Mouse (Mus musculus) adrenal gland, postnatal 36 days (tissue): ENCODE measurements around the gene Surf1. TPM values are rescaled to one million over a fixed set of nuclear protein-coding genes. Genes with fewer than 3 reads are reported as not detected.
"Not testable (repeated sequence)": the region's sequence is repeated elsewhere in the genome, so short reads cannot be mapped to it uniquely, and the experiment has no call there.

Experiments
- DNase-seq, 2 experiments: peaks; one replicate each; pipeline ENCODE4 v3.0.0; 2021; ENCODE audit warnings: mixed read lengths in 1 of 2
- total RNA-seq, 2 experiments: library from RNA; stranded (reverse); gene quantifications; 2 replicates each; pipeline ENCODE4 v1.2.3; 2021

Surf1 gene
- total RNA-seq, 2 experiments from 2014 or later: 99.3 to 120 TPM

GRCm38 (mm10) chr2:26900731-26901130 lies 15.6 kb downstream of the Surf1 start:
- no peak for DNase-seq

- no peak for DNase-seq
These were observed 20.4 kb downstream of the Surf1 start for GRCm38 (mm10) chr2:26895898-26896297.

GRCm38 (mm10) chr2:26886170-26886569 lies 30.2 kb downstream of the Surf1 start:
- DNase-seq: not testable (repeated sequence)

GRCm38 (mm10) chr2:26885541-26885940 lies 30.8 kb downstream of the Surf1 start:
- not testable (repeated sequence) for DNase-seq

- DNase-seq: no peak
These were observed 37.8 kb downstream of the Surf1 start for GRCm38 (mm10) chr2:26878571-26878970.

- no peak for DNase-seq
These were observed 45.7 kb downstream of the Surf1 start for GRCm38 (mm10) chr2:26870666-26871065.

- DNase-seq: no peak
These were observed 51.5 kb downstream of the Surf1 start, which contains the start of gene Abo for GRCm38 (mm10) chr2:26864879-26865278. Abo (minus strand) TSS chr2:26864979.

Other genes starting within 250 kb of the Surf1 start
- not detected for gene Lcn4, start 245.2 kb downstream of the Surf1 start, total RNA-seq
- not detected for gene Abo, start 51.6 kb downstream of the Surf1 start, total RNA-seq
- 10 to 100 TPM; 28.5 to 32.7 TPM for gene Surf6, start 13.7 kb downstream of the Surf1 start, total RNA-seq
- gene Med22, start 5.9 kb downstream of the Surf1 start, total RNA-seq: 10 to 100 TPM; 54.5 to 56.6 TPM
- 100 to 1,000 TPM; 527 to 531 TPM for gene Rpl7a, start 5.8 kb downstream of the Surf1 start, total RNA-seq
- gene Surf2, start 163 bp downstream of the Surf1 start, total RNA-seq: 10 to 100 TPM; 37.5 to 40.1 TPM
- gene Surf4, start 17.4 kb upstream of the Surf1 start, total RNA-seq: 100 to 1,000 TPM; 190 to 191 TPM
- under 1 TPM; 0.13 to 0.46 TPM for gene Stkld1, start 17.5 kb upstream of the Surf1 start, total RNA-seq
- 10 to 100 TPM; 27.8 to 39.1 TPM for gene Rexo4, start 47.9 kb upstream of the Surf1 start, total RNA-seq
- gene Adamts13, start 56.9 kb upstream of the Surf1 start, total RNA-seq: not detected
- gene Cacfd1, start 93.4 kb upstream of the Surf1 start, total RNA-seq: 10 to 100 TPM; 50.9 to 58.8 TPM
- under 1 TPM; 0.36 to 0.69 TPM for gene Slc2a6, start 111.5 kb upstream of the Surf1 start, total RNA-seq
- gene Mymk, start 155.6 kb upstream of the Surf1 start, total RNA-seq: not detected
- gene Adamtsl2, start 162.8 kb upstream of the Surf1 start, total RNA-seq: 10 to 100 TPM; 15.7 to 31.7 TPM
- 1 to 10 TPM; 1.1 to 1.7 TPM for gene Fam163b, start 226.0 kb upstream of the Surf1 start, total RNA-seq
- 100 to 1,000 TPM; 276 to 331 TPM for gene Dbh, start 248.7 kb upstream of the Surf1 start, total RNA-seq